Mouse (Mus musculus) ES-E14 (cell line): ENCODE measurements around the gene 4930404N11Rik.

ENCODE experiments used
- CHD2 ChIP-seq: IDR thresholded peaks from 2 replicates; pipeline ENCODE4 v1.6.1; 2014; ENCODE audit warnings: mild to moderate bottlenecking, low read depth, low read length, inconsistent platforms
- HCFC1 ChIP-seq: IDR thresholded peaks from 2 replicates; pipeline ENCODE4 v1.6.1; 2012; ENCODE audit warnings: low read length, inconsistent platforms, borderline replicate concordance; ENCODE audit not compliant: insufficient read depth
- MAFK ChIP-seq: IDR thresholded peaks from 2 replicates; pipeline ENCODE4 v1.6.1; 2014; ENCODE audit warnings: mild to moderate bottlenecking, low read depth, low read length, inconsistent platforms; ENCODE audit not compliant: insufficient read depth
- ZC3H11A ChIP-seq: IDR thresholded peaks from 2 replicates; pipeline ENCODE4 v1.6.1; 2012; ENCODE audit warnings: low read depth, mild to moderate bottlenecking, inconsistent platforms, low read length, borderline replicate concordance

DNA sequence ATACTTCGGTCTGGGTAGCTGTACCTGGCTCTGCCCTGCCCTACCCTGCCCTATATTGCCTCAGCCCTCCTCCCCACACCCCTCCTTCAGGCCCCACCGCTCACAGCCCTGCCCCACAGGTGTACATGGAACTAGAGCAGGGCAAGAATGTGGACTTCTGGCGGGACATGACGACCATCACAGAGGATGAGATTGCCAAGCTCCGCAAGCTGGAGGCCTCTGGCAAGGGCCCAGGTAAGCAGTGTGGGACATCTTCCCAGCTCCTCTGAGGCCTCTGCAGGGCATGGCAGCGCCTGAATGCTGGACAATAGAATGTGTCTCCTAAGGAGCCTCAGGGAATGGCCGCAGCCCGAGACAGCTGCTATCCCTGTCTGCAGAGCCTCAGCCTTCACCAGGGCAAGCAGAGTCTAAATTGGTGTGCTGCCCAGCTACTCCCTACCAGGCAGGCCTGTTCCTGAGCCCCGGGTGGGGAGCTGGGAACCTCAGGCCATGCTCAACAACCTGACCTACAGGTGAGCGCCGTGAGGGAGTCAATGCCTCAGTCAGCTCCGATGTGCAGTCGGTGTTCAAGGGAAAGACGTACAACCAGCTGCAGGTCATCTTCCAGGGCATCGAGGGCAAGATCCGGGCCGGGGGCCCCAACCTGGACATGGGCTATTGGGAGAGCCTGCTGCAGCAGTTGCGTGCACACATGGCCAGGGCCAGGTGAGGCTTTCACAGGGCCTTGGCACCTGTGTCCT is 41.7 kb downstream of the 4930404N11Rik start:
- TF ChIP-seq CHD2, result no peak
- TF ChIP-seq MAFK, result no peak
- no peak for TF ChIP-seq HCFC1
- TF ChIP-seq ZC3H11A, result no peak
